Mouse (Mus musculus): ENCODE measurements around the gene E2f3.

The E2f3 gene

GRCm38 (mm10) chr13:29979140-29979564 is 6.7 kb downstream of the E2f3 start:
- in situ Hi-C loops (cut with MseI, MboI), result no loop called here

- in situ Hi-C loops (cut with MseI, MboI), result no loop called here
These were observed 8.5 kb downstream of the E2f3 start for GRCm38 (mm10) chr13:29977358-29977757.

- in situ Hi-C loops (cut with MseI, MboI), result no loop called here
These were observed 11.8 kb downstream of the E2f3 start for GRCm38 (mm10) chr13:29974066-29974465.

- in situ Hi-C loops (cut with MseI, MboI), result no loop called here
These were observed 12.3 kb downstream of the E2f3 start for GRCm38 (mm10) chr13:29973610-29974009.

GRCm38 (mm10) chr13:29970333-29970732 is 15.5 kb downstream of the E2f3 start:
- in situ Hi-C loops (cut with MseI, MboI), result no loop called here

- in situ Hi-C loops (cut with MseI, MboI), result no loop called here
These were observed 17.2 kb downstream of the E2f3 start for GRCm38 (mm10) chr13:29968636-29969035.

GRCm38 (mm10) chr13:29967367-29967766 is 18.5 kb downstream of the E2f3 start:
- in situ Hi-C loops (cut with MseI, MboI), result no loop called here

- in situ Hi-C loops (cut with MseI, MboI), result no loop called here
These were observed 18.9 kb downstream of the E2f3 start for GRCm38 (mm10) chr13:29966966-29967365.

GRCm38 (mm10) chr13:29964087-29964486 is 21.8 kb downstream of the E2f3 start:
- in situ Hi-C loops (cut with MseI, MboI), result no loop called here

- in situ Hi-C loops (cut with MseI, MboI), result no loop called here
These were observed 25.4 kb downstream of the E2f3 start for GRCm38 (mm10) chr13:29960416-29960815.

GRCm38 (mm10) chr13:29957731-29958254 is 28.1 kb downstream of the E2f3 start:
- in situ Hi-C loops (cut with MseI, MboI), result no loop called here

GRCm38 (mm10) chr13:29956821-29957421 is 28.9 kb downstream of the E2f3 start:
- in situ Hi-C loops (cut with MseI, MboI), result no loop called here

- in situ Hi-C loops (cut with MseI, MboI), result no loop called here
These were observed 30.6 kb downstream of the E2f3 start for GRCm38 (mm10) chr13:29955296-29955695.

GRCm38 (mm10) chr13:29954741-29955140 is 31.1 kb downstream of the E2f3 start:
- in situ Hi-C loops (cut with MseI, MboI), result no loop called here

GRCm38 (mm10) chr13:29953417-29954045 is 32.3 kb downstream of the E2f3 start:
- in situ Hi-C loops (cut with MseI, MboI), result no loop called here

- in situ Hi-C loops (cut with MseI, MboI), result no loop called here
These were observed 39.8 kb downstream of the E2f3 start for GRCm38 (mm10) chr13:29946045-29946444.

- in situ Hi-C loops (cut with MseI, MboI), result no loop called here
These were observed 40.8 kb downstream of the E2f3 start for GRCm38 (mm10) chr13:29944915-29945570.

GRCm38 (mm10) chr13:29944493-29944892 is 41.4 kb downstream of the E2f3 start:
- in situ Hi-C loops (cut with MseI, MboI), result no loop called here

GRCm38 (mm10) chr13:29943541-29944039 is 42.3 kb downstream of the E2f3 start:
- in situ Hi-C loops (cut with MseI, MboI), result no loop called here

- in situ Hi-C loops (cut with MseI, MboI), result no loop called here
These were observed 45.8 kb downstream of the E2f3 start for GRCm38 (mm10) chr13:29940071-29940470.

GRCm38 (mm10) chr13:29939399-29939798 is 46.5 kb downstream of the E2f3 start:
- in situ Hi-C loops (cut with MseI, MboI), result no loop called here

- in situ Hi-C loops (cut with MseI, MboI), result no loop called here
These were observed 47.1 kb downstream of the E2f3 start for GRCm38 (mm10) chr13:29938776-29939175.

GRCm38 (mm10) chr13:29926168-29926567 is 59.7 kb downstream of the E2f3 start:
- in situ Hi-C loops (cut with MseI, MboI), result no loop called here

All from mouse trophoblast stem cell (cell line).